Mouse (Mus musculus) neural tube, embryonic 15.5 days (tissue): ENCODE results near the gene Uba1. TPM values are rescaled to one million over a fixed set of nuclear protein-coding genes. Genes with fewer than 3 reads are reported as not detected.
"Not testable (repeated sequence)": the region's sequence is repeated elsewhere in the genome, so short reads cannot be mapped to it uniquely, and the experiment has no call there.

ENCODE experiments used
- ATAC-seq: fragments of 200-750 bp; cut with Nextera tagmentation; 2 replicates; pipeline ENCODE4 v1.8.0; 2017; ENCODE audit warnings: mild to moderate bottlenecking, moderate TSS enrichment, moderate library complexity; ENCODE audit not compliant: low FRiP score
- H3K27ac ChIP-seq: fragments of 300-500 bp; sonication (generic); replicated peaks from 2 replicates; pipeline ENCODE4 v1.5.1; 2015; ENCODE audit warnings: mild to moderate bottlenecking, inconsistent platforms
- H3K27me3 ChIP-seq: fragments of 300-500 bp; sonication (generic); replicated peaks from 2 replicates; pipeline ENCODE4 v1.6.1; 2015; ENCODE audit warnings: inconsistent platforms
- H3K36me3 ChIP-seq: fragments of 300-500 bp; sonication (generic); 2 replicates; pipeline ENCODE4 v1.6.1; 2015; ENCODE audit warnings: inconsistent platforms
- H3K4me1 ChIP-seq: fragments of 300-500 bp; sonication (generic); 2 replicates; pipeline ENCODE4 v1.6.1; 2015; ENCODE audit warnings: inconsistent platforms
- H3K4me2 ChIP-seq: fragments of 300-500 bp; sonication (generic); 2 replicates; pipeline ENCODE4 v1.6.1; 2015; ENCODE audit warnings: inconsistent platforms, mild to moderate bottlenecking, moderate library complexity
- H3K4me3 ChIP-seq: fragments of 300-500 bp; sonication (generic); replicated peaks from 2 replicates; pipeline ENCODE4 v1.5.1; 2015; ENCODE audit warnings: mild to moderate bottlenecking, inconsistent platforms
- H3K9ac ChIP-seq: fragments of 300-500 bp; sonication (generic); replicated peaks from 2 replicates; pipeline ENCODE4 v1.6.1; 2015; ENCODE audit warnings: mild to moderate bottlenecking, inconsistent platforms
- H3K9me3 ChIP-seq: fragments of 300-500 bp; sonication (generic); replicated peaks from 2 replicates; pipeline ENCODE4 v1.6.1; 2016; ENCODE audit warnings: inconsistent platforms
- WGBS: fragments of 180-500 bp; shearing (Covaris S2); methylation state at CpG from one replicate; pipeline ENCODE4 v1.1.7; 2015; ENCODE audit warnings: mixed read lengths; 5-methylcytosine and 5-hydroxymethylcytosine counted together
- polyA plus RNA-seq: library from polyadenylated mRNA; unstranded; fragments of >200 nt; fragmentation: Nextera tagmentation; extraction: Ambion mirVana; gene quantifications from 2 replicates; pipeline ENCODE4 v1.2.1, GENCODE M21; 2015

The Uba1 gene
- polyA plus RNA-seq, 1 experiment from 2014 or later = 341 TPM

GRCm38 (mm10) chrX:20730048-20730447 is 71.9 kb downstream of the Uba1 start:
- not testable (repeated sequence) for H3K27ac ChIP-seq, H3K9me3 ChIP-seq, H3K9ac ChIP-seq, H3K4me2 ChIP-seq, H3K27me3 ChIP-seq, H3K36me3 ChIP-seq, ATAC-seq, H3K4me3 ChIP-seq, H3K4me1 ChIP-seq
- 49% methylated on average over 10 of the region's 10 CpGs for WGBS

Other genes with a start within 250 kb of the Uba1 start
- 4.0 and 4.7 TPM in 2 replicates for gene Jade3, start 232.6 kb upstream of the Uba1 start, polyA plus RNA-seq
- 0.58 and 0.83 TPM in 2 replicates for gene Rgn, start 108.5 kb upstream of the Uba1 start, polyA plus RNA-seq
- gene Rbm10, start 40.8 kb upstream of the Uba1 start, polyA plus RNA-seq = 47.2 and 52.2 TPM in 2 replicates
- gene Ndufb11, start 40.7 kb upstream of the Uba1 start, polyA plus RNA-seq = 244 and 252 TPM in 2 replicates
- 154 and 167 TPM in 2 replicates for gene Cdk16, start 29.6 kb downstream of the Uba1 start, polyA plus RNA-seq
- 83.8 and 84.9 TPM in 2 replicates for gene Usp11, start 45.6 kb downstream of the Uba1 start, polyA plus RNA-seq
- 352 and 406 TPM in 2 replicates for gene Araf, start 139.5 kb downstream of the Uba1 start, polyA plus RNA-seq
- gene Timp1, start 211.8 kb downstream of the Uba1 start, polyA plus RNA-seq = 5.8 and 8.2 TPM in 2 replicates